Comparison of ENCODE assay signal across 25 mouse cellular contexts in genomic region chr10:93467791-93468190, GRCm38 (mm10). TPM values are rescaled to one million over a fixed set of nuclear protein-coding genes. Genes with fewer than 3 reads are reported as not detected.
DNase-seq lines count a peak whose midpoint lies in the region; ATAC-seq lines count a peak whose summit lies in the region.
"Had no signal": no experiment of that assay in that cellular context is flagged by ENCODE, and none has a peak within 500 bp of the region (broad histone marks: within the 10 kb centered on the region; RNA-seq: fewer than 3 reads in every experiment).

No protein-coding gene starts in this region.

- H3K4me3 ChIP-seq in liver, embryonic 11.5 days (ENCODE audit: low read depth, low read length): no peak overlapping the region
- H3K4me3 ChIP-seq: embryonic facial prominence, embryonic 12.5 days; forebrain, embryonic 13.5 days; intestine, embryonic 15.5 days; limb, embryonic 13.5 days; midbrain, embryonic 13.5 days; neural tube, embryonic 13.5 days had no signal

- H3K4me2 ChIP-seq in liver, embryonic 11.5 days: no peak overlapping the region
- H3K4me2 ChIP-seq: embryonic facial prominence, embryonic 12.5 days; forebrain, embryonic 13.5 days; hindbrain, embryonic 14.5 days; intestine, embryonic 15.5 days; limb, embryonic 13.5 days; midbrain, embryonic 13.5 days; neural tube, embryonic 13.5 days had no signal

- H3K27ac ChIP-seq in liver, embryonic 11.5 days (ENCODE audit: low read depth, low read length): no peak overlapping the region
- H3K27ac ChIP-seq: embryonic facial prominence, embryonic 12.5 days; forebrain, embryonic 13.5 days; hindbrain, embryonic 14.5 days; intestine, embryonic 15.5 days; limb, embryonic 13.5 days; midbrain, embryonic 13.5 days; neural tube, embryonic 13.5 days had no signal

- no peaks in the 10 kb centered on the region for H3K9me3 ChIP-seq in liver, embryonic 11.5 days (ENCODE audit: control insufficient read depth, low read length)
- H3K9me3 ChIP-seq: embryonic facial prominence, embryonic 12.5 days; forebrain, embryonic 13.5 days; intestine, embryonic 15.5 days; limb, embryonic 13.5 days; midbrain, embryonic 13.5 days; neural tube, embryonic 13.5 days had no signal

- 90% methylated on average over 3 of the region's 3 CpGs for WGBS in liver, embryonic 11.5 days

- 0 out of 2 replicates have a peak, but pooled peaks have one; percentile 29 for ATAC-seq in liver, embryonic 11.5 days (replicated peaks; ENCODE audit: low FRiP score)
- ATAC-seq in erythroid progenitor cell, adult 5-6 weeks (replicated peaks; ENCODE audit: low FRiP score, poor library complexity, severe bottlenecking): 0 out of 2 replicates have a peak, but pooled peaks have one; percentile 39
- peak; percentile 32 for ATAC-seq in megakaryocyte progenitor cell, adult 5-6 weeks (replicated peaks; ENCODE audit: poor library complexity)
- ATAC-seq: forebrain, embryonic 13.5 days; intestine, embryonic 15.5 days; midbrain, embryonic 13.5 days had no signal

- H3K27me3 ChIP-seq in liver, embryonic 11.5 days (replicated peaks; ENCODE audit: control insufficient read depth, insufficient read depth, low read length): no peaks in the 10 kb centered on the region
- H3K27me3 ChIP-seq: embryonic facial prominence, embryonic 12.5 days; forebrain, embryonic 13.5 days; intestine, embryonic 15.5 days; limb, embryonic 13.5 days; midbrain, embryonic 13.5 days; neural tube, embryonic 13.5 days had no signal

- DNase-seq in liver, embryonic 11.5 days (ENCODE audit: low spot score): no peak
- no peak for DNase-seq in liver
- DNase-seq in urinary bladder, postnatal 25 days (ENCODE audit: low spot score): no peak
- DNase-seq in layer of hippocampus, adult 9-11 months: no peak
- DNase-seq in urinary bladder, postnatal 10 days (ENCODE audit: low spot score): no peak
- DNase-seq: adrenal gland, postnatal 14 days; cerebellum, adult 2 months; cerebellum, postnatal 25 days; gastrocnemius, postnatal 36 days; kidney, adult 8-10 months; kidney, postnatal 36 days; lung, postnatal 10 days; right cerebral cortex, adult 18-20 months; thymus, adult 18-20 months had no signal

- H3K9ac ChIP-seq in liver, embryonic 11.5 days (ENCODE audit: low read depth, low read length): no peak overlapping the region
- H3K9ac ChIP-seq: embryonic facial prominence, embryonic 12.5 days; forebrain, embryonic 13.5 days; hindbrain, embryonic 14.5 days; intestine, embryonic 15.5 days; limb, embryonic 13.5 days; midbrain, embryonic 13.5 days; neural tube, embryonic 13.5 days had no signal

- peaks cover 7% of the 10 kb centered on the region; the same call in 1 of the 2 replicates for H3K4me1 ChIP-seq in liver, embryonic 11.5 days (replicated peaks; ENCODE audit: control insufficient read depth, insufficient read depth, low read length)
- H3K4me1 ChIP-seq: embryonic facial prominence, embryonic 12.5 days; forebrain, embryonic 13.5 days; intestine, embryonic 15.5 days; limb, embryonic 13.5 days; midbrain, embryonic 13.5 days; neural tube, embryonic 13.5 days had no signal

- peaks cover 26% of the 10 kb centered on the region for H3K36me3 ChIP-seq in liver, embryonic 11.5 days (ENCODE audit: control insufficient read depth, insufficient read depth, low read length)

RNA-seq across cellular contexts. Expression of gene Lta4h, which starts 14.6 kb away (rescaled TPM):
- polyA plus RNA-seq in liver, embryonic 11.5 days (2014; fragmentation: Nextera tagmentation; extraction: Ambion mirVana): 163 and 185 TPM in 2 replicates
- 142 and 159 TPM in 2 replicates for total RNA-seq in erythroid progenitor cell, adult 5-6 weeks (2015; ENCODE audit: low replicate concordance)
- total RNA-seq in erythroid progenitor cell, adult 5-6 weeks (2017; ENCODE audit: low replicate concordance): 74.7 and 82.2 TPM in 2 replicates
- 1,064 and 1,073 TPM in 2 replicates for total RNA-seq in megakaryocyte progenitor cell, adult 5-6 weeks (2015)
- total RNA-seq in megakaryocyte progenitor cell, adult 5-6 weeks (2017): 756 and 853 TPM in 2 replicates

RNA-seq across cellular contexts. Expression of gene Hal, which starts 20.8 kb away (rescaled TPM):
- polyA plus RNA-seq in liver, embryonic 11.5 days (2014; fragmentation: Nextera tagmentation; extraction: Ambion mirVana): 1.1 and 1.3 TPM in 2 replicates
- 2.2 TPM in 1 of 2 replicates, not detected in the other for total RNA-seq in erythroid progenitor cell, adult 5-6 weeks (2015; ENCODE audit: low replicate concordance)
- 1.4 TPM in 1 of 2 replicates, not detected in the other for total RNA-seq in erythroid progenitor cell, adult 5-6 weeks (2017; ENCODE audit: low replicate concordance)
- 0.42 and 0.71 TPM in 2 replicates for total RNA-seq in megakaryocyte progenitor cell, adult 5-6 weeks (2015)
- 1.1 TPM in 2 replicates for total RNA-seq in megakaryocyte progenitor cell, adult 5-6 weeks (2017)
- total RNA-seq: left cerebral cortex, postnatal 25 days had no signal
- polyA plus RNA-seq: embryonic facial prominence, embryonic 12.5 days; forebrain, embryonic 13.5 days; heart, embryonic 14.5 days; hindbrain, embryonic 14.5 days; neural tube, embryonic 13.5 days had no signal

Comparison
In these comparisons a context has a peak if more than half of its experiments do, and no peak if none do; other contexts are left out.
1. RNA of gene Lta4h, which starts 14.6 kb away (total RNA-seq): 756 to 1,073 TPM in megakaryocyte progenitor cell, adult 5-6 weeks; 74.7 to 159 TPM in erythroid progenitor cell, adult 5-6 weeks; every median in the first group is over 4 times any median in the second.
2. Peak in every context shown above with its lines, with median percentiles within 50 percentile points of each other: ATAC-seq.